Mouse (Mus musculus) lung, adult 2 months (tissue): ENCODE measurements at regions not wholly inside any gene's neighbourhood (a gene's known extent, or its start where the extent isn't known, plus 50 kb on each side); places are given as distances from the start of the nearest gene placed in this dataset.

Experiments
- DNase-seq: peaks from one replicate; pipeline ENCODE4 v3.0.0; 2022
- H3K4me1 ChIP-seq: fragments of 200-500 bp; 2 replicates; pipeline ENCODE4 v1.6.1; 2011; ENCODE audit warnings: low read length; ENCODE audit not compliant: control insufficient read depth, insufficient read depth
- H3K4me3 ChIP-seq: fragments of 200-500 bp; replicated peaks from 2 replicates; pipeline ENCODE3; 2011; ENCODE audit warnings: low read depth, mild to moderate bottlenecking, control low read depth, low read length; ENCODE audit errors: extremely low read depth
- CTCF ChIP-seq: fragments of 200-500 bp; IDR thresholded peaks from 2 replicates; pipeline ENCODE4 v1.5.1; 2011; ENCODE audit warnings: mild to moderate bottlenecking, low read length, control low read depth; ENCODE audit not compliant: insufficient read depth
- POLR2A ChIP-seq: fragments of 200-500 bp; IDR thresholded peaks from 2 replicates; pipeline ENCODE4 v1.6.1; 2011; ENCODE audit warnings: low read depth, mild to moderate bottlenecking, control low read depth, low read length, borderline replicate concordance; ENCODE audit errors: extremely low read depth
- WGBS: fragments of 180-500 bp; shearing (Covaris S2); methylation state at CpG from one replicate; pipeline ENCODE4 v1.1.7; 2018; 5-methylcytosine and 5-hydroxymethylcytosine counted together

DNA sequence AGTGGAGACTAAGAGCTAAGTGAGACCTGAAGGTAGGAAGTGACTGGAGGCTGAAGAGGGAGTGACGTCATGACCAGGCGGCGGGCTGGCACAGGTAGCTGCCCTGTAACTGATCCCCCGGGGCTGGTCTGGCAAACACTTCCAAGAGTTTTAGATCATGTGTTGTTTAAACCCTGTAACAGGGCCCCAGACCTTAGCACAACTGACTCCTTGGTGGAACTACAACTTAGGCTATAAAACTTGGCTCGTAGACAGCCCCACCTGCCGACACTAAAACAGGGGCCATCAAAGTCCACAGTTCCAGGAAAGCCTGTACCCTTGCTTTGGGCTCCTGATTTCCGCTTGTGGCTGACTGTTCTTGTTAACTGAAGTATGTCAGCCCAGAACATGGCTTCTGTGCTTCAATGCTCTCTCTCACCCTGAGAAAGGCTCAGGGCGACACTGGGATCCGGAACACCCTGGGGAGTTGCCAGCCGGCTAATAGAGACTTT lies 92.6 kb upstream of the Ubl3 start:
- TF ChIP-seq POLR2A (no peak), CTCF (no peak)
- DNase-seq = peak; percentile 11
- Histone ChIP-seq H3K4me1 (no peaks in the 10 kb centered on the region), H3K4me3 (no peak overlapping the region)
- 49% methylated on average over 10 of the region's 10 CpGs for WGBS

DNA sequence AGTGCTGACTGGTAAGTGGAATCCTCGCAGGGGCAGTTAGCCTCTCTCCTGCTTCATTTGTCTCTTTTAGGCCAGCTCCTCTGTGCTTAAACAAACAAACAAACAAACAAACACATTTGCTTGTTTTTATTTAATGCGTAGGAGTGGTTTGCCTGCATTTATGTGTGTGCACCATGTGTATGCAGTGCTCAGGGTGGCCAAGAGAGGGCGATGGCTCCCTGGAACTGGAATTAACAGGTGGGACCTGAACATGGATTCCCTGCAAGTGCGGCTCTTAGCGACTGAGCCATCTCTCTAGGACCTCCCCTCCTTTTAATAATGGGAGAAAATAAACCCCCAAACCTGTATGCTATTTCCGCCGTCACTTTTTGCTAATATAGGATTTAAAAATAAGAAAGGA lies 91.8 kb upstream of the Ubl3 start:
- no peak for DNase-seq
- WGBS = 95% methylated on average over 7 of the region's 7 CpGs
- Histone ChIP-seq H3K4me1 (no peaks in the 10 kb centered on the region), H3K4me3 (no peak overlapping the region)
- TF ChIP-seq CTCF (0 out of 2 replicates have a peak, but pooled peaks have one; percentile 12), POLR2A (no peak)

DNA sequence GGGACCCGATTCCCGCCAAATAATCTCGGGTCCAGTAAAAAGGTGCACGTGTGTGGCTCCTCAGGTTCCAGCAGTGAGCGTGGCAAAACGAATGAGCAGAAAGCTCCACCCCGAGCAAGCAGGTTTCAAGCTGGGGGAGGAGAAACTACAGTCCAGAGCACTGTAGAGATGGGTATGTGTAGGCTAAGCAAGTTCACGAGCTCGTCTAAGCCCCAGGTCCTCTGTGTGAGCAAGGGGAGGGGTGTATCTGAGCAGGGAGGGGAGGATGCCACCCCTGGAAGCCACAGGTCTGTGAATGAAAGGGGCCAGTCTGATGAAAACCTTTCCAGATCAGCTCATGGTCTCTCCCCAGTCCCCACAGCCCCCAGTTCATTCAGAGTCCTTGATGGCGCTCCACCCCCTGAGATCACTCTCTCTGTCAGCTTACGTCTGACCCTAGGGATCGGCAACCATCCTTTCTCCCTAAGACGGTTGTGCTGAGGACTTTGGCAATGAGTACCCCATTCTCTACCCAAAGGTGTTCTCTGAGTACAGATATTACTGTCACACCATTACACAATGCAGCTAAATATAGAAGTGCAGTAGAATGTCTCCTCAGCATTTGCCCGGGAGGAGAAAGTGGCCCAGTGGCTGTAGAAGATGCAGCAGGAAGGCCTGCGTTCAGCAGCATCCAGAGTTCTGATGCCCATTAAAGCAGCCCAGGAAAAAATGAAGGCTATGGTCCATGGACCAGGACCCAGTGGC lies 89.2 kb upstream of the Ubl3 start:
- TF ChIP-seq POLR2A (no peak), CTCF (no peak)
- no peaks in the 10 kb centered on the region for H3K4me1 ChIP-seq
- WGBS = 57% methylated on average over 15 of the region's 15 CpGs
- H3K4me3 ChIP-seq = no peak overlapping the region
- DNase-seq = no peak

DNA sequence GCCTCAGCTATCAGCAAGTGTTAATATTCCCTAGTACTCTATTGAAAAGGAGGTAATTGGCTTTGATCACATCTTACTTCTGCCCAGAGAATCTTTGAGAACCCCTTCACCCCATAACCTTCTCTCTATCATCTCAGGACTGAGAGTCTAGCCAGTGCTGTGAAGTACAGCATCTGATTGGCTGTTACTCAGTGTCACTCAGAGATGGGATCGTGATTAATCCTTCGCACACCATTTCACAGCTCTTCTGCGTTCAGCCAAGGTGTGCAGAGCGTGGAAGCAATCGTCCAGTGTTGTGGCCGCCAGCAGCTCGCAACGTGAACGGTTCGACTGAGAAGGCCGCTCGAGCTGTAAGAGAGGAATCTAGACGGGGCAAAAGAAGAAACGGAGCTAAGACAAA lies 87.9 kb upstream of the Ubl3 start:
- WGBS = 57% methylated on average over 14 of the region's 14 CpGs
- TF ChIP-seq POLR2A (no peak), CTCF (no peak)

DNA sequence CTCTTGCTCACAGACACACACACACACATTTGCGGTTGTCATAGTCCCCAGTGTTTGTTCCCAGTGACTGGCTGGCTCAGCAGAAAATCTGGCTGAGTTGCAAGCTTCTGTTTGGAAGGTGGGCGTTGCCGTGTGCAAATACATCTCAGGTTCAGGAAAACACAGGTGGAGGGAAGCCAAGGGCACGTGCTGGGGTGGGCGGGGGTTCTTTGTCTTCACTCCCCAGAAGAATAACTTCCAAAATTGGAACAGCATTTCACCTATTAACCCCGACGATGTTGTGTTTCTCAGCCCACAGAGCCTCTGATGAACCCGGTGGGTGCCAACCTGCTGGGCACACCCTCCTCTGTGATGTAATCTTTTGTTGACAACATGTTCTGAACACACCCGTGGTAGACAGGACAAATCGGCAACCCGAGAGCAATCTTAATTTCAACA lies 82.3 kb upstream of the Ubl3 start:
- Histone ChIP-seq H3K4me3 (no peak overlapping the region), H3K4me1 (peaks cover 21% of the 10 kb centered on the region)
- peak; percentile 26 for DNase-seq
- 30% methylated on average over 11 of the region's 11 CpGs for WGBS
- no peak for TF ChIP-seq POLR2A
- TF ChIP-seq CTCF = no peak

More for the DNA sequence above, 87.9 kb upstream of the Ubl3 start:
- Histone ChIP-seq H3K4me3 (no peak overlapping the region), H3K4me1 (no peaks in the 10 kb centered on the region)
- DNase-seq = no peak

DNA sequence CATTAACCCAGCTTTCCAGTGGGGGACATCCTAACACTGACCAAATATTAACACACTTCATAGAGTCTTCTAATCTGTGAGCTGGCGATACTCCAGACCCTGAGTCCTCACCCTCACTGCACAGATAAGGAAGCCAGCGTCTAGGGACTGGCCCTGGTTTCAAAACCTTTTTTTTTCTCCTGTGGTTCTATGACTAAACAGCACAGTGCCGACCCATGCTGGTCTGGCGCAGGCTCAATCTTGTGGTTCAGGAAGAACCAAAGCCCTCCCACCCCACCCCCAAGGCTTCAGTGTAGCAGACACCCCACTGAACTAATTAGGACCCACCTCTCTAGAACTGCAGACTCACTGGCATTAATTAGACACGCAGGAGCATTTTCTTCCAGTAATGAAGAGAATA lies 81.4 kb upstream of the Ubl3 start:
- DNase-seq = no peak
- 29% methylated on average over 5 of the region's 5 CpGs for whole genome bisulfite sequencing
- Histone ChIP-seq H3K4me1 (peaks cover 21% of the 10 kb centered on the region), H3K4me3 (no peak overlapping the region)
- TF ChIP-seq CTCF = no peak
- no peak for TF ChIP-seq POLR2A

DNA sequence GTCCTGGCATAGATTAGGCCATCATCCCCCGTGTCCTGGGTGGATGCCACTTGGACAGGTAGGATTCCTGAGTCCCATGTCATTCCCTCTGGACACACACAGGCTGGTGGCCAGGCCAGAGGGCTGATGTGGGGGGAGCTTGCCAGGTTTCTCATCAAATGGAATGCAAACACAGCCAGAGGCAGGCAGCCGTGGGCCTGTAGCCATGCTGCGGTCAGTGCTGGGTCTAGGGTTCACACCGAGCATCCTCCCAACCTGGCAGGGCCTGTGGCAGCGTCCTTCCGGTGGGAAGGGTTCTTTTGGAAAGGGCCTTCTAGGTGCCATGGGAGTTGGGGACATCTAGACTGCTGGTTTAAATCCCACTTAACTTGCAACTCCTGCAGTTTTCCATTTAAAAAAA lies 80.7 kb upstream of the Ubl3 start:
- Histone ChIP-seq H3K4me1 (peaks cover 21% of the 10 kb centered on the region), H3K4me3 (no peak overlapping the region)
- 65% methylated on average over 6 of the region's 6 CpGs for WGBS
- no peak for TF ChIP-seq CTCF
- TF ChIP-seq POLR2A = no peak
- DNase-seq = peak; percentile 24

DNA sequence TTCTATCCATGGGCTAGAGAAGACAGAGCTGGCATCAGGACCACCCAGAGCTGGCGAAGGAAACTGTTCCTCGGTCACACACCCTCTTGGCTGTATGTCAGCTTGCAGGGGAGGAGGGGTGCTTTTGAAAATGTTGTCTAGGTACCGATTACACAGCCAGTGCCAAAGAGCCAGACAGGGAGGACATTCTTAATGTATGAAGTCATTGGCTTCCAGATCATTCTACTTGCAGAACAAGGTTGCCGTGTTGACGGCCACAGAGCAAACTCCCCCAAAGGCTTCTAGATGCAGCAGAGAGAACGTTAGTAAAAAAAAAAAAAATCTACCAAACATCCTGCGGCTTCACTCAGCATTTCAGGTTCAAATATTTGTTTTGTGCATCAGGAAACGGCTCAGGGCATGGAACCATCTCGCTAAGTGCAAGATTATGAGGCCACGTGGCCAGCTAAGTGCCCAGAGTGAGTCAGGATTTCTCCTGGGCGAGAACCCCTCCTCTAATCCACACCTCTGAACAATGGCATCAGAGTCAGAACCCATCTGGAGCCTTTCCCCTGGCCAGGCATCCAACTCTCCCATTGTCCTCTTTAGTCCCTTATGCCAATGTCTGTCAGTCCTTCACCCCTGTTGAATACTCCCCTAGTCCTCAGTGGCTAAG lies 80.1 kb upstream of the Ubl3 start:
- DNase-seq = peak; percentile 57
- H3K4me3 ChIP-seq = no peak overlapping the region
- TF ChIP-seq POLR2A (no peak), CTCF (no peak)
- 26% methylated on average over 11 of the region's 11 CpGs for WGBS
- peaks cover 21% of the 10 kb centered on the region for H3K4me1 ChIP-seq

DNA sequence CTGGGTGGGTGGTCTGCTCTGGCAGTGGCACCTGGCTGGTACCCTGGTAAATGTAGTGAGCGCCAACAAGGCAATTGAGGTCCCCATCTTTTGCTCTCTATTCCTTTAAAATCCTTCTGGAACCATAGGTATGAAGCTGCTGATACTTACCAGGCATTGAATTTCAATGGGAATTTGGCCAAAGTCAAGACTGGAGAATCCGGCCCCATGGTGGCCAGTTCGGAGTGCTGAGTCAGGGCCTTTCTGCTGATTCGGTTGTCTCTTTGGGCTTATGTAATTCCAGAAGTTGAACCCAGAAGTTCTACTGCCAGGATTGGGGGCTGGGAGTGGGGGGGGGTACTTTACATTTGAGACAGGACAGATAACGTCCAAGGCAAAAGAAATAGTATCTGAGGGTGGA lies 79.0 kb upstream of the Ubl3 start:
- 80% methylated on average over 5 of the region's 5 CpGs for WGBS
- Histone ChIP-seq H3K4me3 (no peak overlapping the region), H3K4me1 (peaks cover 21% of the 10 kb centered on the region)
- DNase-seq = no peak
- TF ChIP-seq POLR2A = no peak
- no peak for TF ChIP-seq CTCF

DNA sequence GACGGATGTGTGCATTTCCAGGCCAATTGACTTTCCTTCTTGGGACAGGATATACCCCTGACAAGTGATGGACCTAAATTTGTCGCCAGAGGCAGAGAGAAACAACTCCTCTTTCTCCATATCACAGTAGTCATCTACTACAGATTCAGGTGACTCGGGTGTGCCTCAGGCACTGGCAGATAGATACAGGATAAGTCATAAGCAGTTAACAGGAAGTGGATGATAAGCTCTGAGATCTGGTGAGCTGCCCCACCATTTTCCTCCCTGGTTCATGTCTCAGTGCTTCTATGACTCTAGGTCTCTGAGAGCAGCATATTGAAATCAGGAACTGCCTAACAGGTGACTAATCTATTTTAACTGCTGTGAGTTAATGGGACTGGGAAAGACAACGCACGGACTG lies 73.4 kb upstream of the Ubl3 start:
- no peak overlapping the region for H3K4me3 ChIP-seq
- TF ChIP-seq POLR2A (no peak), CTCF (no peak)
- DNase-seq = no peak
- WGBS = 81% methylated on average over 5 of the region's 5 CpGs
- H3K4me1 ChIP-seq = no peaks in the 10 kb centered on the region
